Mouse (Mus musculus): ENCODE data around the gene Hist1h2bg. TPM values are rescaled to one million over a fixed set of nuclear protein-coding genes. Genes with fewer than 3 reads are reported as not detected.
A peak's percentile ranks its signal among the peaks of the same experiment; 100 is the strongest.

Hist1h2bg gene
- 6.1 and 7.6 TPM in 2 replicates for polyA plus RNA-seq (2014; fragmentation: Nextera tagmentation; extraction: Ambion mirVana)

GRCm38 (mm10) chr13:23571022-23571503 is at the start of gene Hist1h2bg, which contains the start of gene Hist1h2ae:
Hist1h2bg (plus strand) TSS chr13:23571396.
Hist1h2ae (minus strand) TSS chr13:23571220.
- H3K9ac ChIP-seq (ENCODE audit: low read length) = peak within 1 kb of the TSS; percentile 83
- H3K4me3 ChIP-seq (ENCODE audit: low read depth, low read length) = peak within 1 kb of the TSS; percentile 59
- H3K27me3 ChIP-seq (replicated peaks; ENCODE audit: control insufficient read depth, insufficient read depth, low read length) = no peaks in the 10 kb centered on the region
- DNase-seq (ENCODE audit: low spot score) = peak; percentile 86
- ATAC-seq (replicated peaks; ENCODE audit: low FRiP score, low TSS enrichment, low read depth) = peak; percentile 85
- peak within 1 kb of the TSS; percentile 79 for H3K4me2 ChIP-seq (ENCODE audit: low read length)
- H3K36me3 ChIP-seq (ENCODE audit: control insufficient read depth, insufficient read depth, low read length) = no peaks in the 10 kb centered on the region
- under 1% methylated on average over 18 of the region's 18 CpGs for WGBS
- peak within 1 kb of the TSS; percentile 98 for H3K27ac ChIP-seq (ENCODE audit: low read depth)
- H3K9me3 ChIP-seq (ENCODE audit: control insufficient read depth, low read length) = no peaks in the 10 kb centered on the region
- 0 out of 2 replicates have a peak, but pooled peaks cover 3% of the 10 kb centered on the region for H3K4me1 ChIP-seq (replicated peaks; ENCODE audit: control insufficient read depth, insufficient read depth, low read length)

DNA sequence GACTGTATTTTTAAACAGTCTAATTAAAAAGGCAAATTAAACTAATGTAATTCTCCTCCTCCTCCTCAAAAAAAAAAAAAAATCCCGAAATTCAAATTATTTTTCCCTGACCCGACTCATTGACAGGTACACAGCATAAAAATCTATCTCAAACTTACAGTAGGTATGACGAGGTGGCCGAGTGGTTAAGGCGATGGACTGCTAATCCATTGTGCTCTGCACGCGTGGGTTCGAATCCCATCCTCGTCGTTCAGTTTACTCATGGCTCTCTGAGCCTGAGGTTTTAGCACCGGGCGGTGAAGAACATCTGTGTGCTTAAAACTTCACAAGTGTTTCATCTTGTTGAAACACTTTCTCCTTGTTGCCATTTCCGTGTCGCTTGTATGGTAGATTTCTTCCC is 49.5 kb upstream of the Hist1h2bg start:
- peak; percentile 87 for DNase-seq (ENCODE audit: low spot score)
- H3K36me3 ChIP-seq (ENCODE audit: control insufficient read depth, insufficient read depth, low read length) = no peaks in the 10 kb centered on the region
- no peak overlapping the region for H3K9ac ChIP-seq (ENCODE audit: low read length)
- no peak for ATAC-seq (replicated peaks; ENCODE audit: low FRiP score, low TSS enrichment, low read depth)
- H3K4me1 ChIP-seq (replicated peaks; ENCODE audit: control insufficient read depth, insufficient read depth, low read length) = no peaks in the 10 kb centered on the region
- WGBS = 2% methylated on average over 14 of the region's 14 CpGs
- H3K27ac ChIP-seq (ENCODE audit: low read depth) = no peak overlapping the region
- H3K9me3 ChIP-seq (ENCODE audit: control insufficient read depth, low read length) = no peaks in the 10 kb centered on the region
- no peak overlapping the region for H3K4me3 ChIP-seq (ENCODE audit: low read depth, low read length)
- no peaks in the 10 kb centered on the region for H3K27me3 ChIP-seq (replicated peaks; ENCODE audit: control insufficient read depth, insufficient read depth, low read length)
- H3K4me2 ChIP-seq (ENCODE audit: low read length) = peak overlapping the region; percentile 36

- ATAC-seq (replicated peaks; ENCODE audit: low FRiP score, low TSS enrichment, low read depth) (no peak), DNase-seq (ENCODE audit: low spot score) (no peak)
- no peak overlapping the region for H3K9ac ChIP-seq (ENCODE audit: low read length)
- no peak overlapping the region for H3K4me2 ChIP-seq (ENCODE audit: low read length)
- 0 out of 2 replicates have a peak, but pooled peaks cover 2% of the 10 kb centered on the region for H3K4me1 ChIP-seq (replicated peaks; ENCODE audit: control insufficient read depth, insufficient read depth, low read length)
- H3K27me3 ChIP-seq (replicated peaks; ENCODE audit: control insufficient read depth, insufficient read depth, low read length) = no peaks in the 10 kb centered on the region
- WGBS = 55% methylated on average over 5 of the region's 5 CpGs
- H3K9me3 ChIP-seq (ENCODE audit: control insufficient read depth, low read length) = no peaks in the 10 kb centered on the region
- H3K27ac ChIP-seq (ENCODE audit: low read depth) = no peak overlapping the region
- no peak overlapping the region for H3K4me3 ChIP-seq (ENCODE audit: low read depth, low read length)
- no peaks in the 10 kb centered on the region for H3K36me3 ChIP-seq (ENCODE audit: control insufficient read depth, insufficient read depth, low read length)
Measured at GRCm38 (mm10) chr13:23523976-23524375, 47.2 kb upstream of the Hist1h2bg start.

DNA sequence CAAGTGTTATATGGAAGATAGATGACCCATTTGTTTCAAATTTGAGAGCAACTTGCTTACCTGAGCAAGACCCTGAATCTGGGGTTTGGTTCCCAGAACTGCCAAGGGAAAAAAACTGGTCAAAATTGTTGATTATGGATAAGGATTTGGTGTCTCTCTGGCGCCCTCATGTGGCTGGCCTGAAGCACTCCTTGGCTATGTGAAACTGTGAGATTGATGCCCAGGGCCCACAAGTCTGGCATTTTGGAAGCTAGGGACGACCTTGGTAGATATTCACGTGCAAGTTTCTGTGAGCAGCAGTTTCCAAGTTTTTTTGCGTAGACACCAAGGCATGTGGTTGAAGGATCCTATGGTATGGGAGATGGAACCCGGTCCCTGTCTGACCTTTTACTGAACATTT is 46.5 kb upstream of the Hist1h2bg start:
- WGBS = 8% methylated on average over 5 of the region's 5 CpGs
- 0 out of 2 replicates have a peak, but pooled peaks cover 8% of the 10 kb centered on the region for H3K4me1 ChIP-seq (replicated peaks; ENCODE audit: control insufficient read depth, insufficient read depth, low read length)
- ATAC-seq (replicated peaks; ENCODE audit: low FRiP score, low TSS enrichment, low read depth) (no peak), DNase-seq (ENCODE audit: low spot score) (peak; percentile 93)
- no peak overlapping the region for H3K27ac ChIP-seq (ENCODE audit: low read depth)
- H3K27me3 ChIP-seq (replicated peaks; ENCODE audit: control insufficient read depth, insufficient read depth, low read length) = no peaks in the 10 kb centered on the region
- no peaks in the 10 kb centered on the region for H3K36me3 ChIP-seq (ENCODE audit: control insufficient read depth, insufficient read depth, low read length)
- H3K9me3 ChIP-seq (ENCODE audit: control insufficient read depth, low read length) = no peaks in the 10 kb centered on the region
- H3K4me2 ChIP-seq (ENCODE audit: low read length) = no peak overlapping the region
- no peak overlapping the region for H3K9ac ChIP-seq (ENCODE audit: low read length)
- no peak overlapping the region for H3K4me3 ChIP-seq (ENCODE audit: low read depth, low read length)

DNA sequence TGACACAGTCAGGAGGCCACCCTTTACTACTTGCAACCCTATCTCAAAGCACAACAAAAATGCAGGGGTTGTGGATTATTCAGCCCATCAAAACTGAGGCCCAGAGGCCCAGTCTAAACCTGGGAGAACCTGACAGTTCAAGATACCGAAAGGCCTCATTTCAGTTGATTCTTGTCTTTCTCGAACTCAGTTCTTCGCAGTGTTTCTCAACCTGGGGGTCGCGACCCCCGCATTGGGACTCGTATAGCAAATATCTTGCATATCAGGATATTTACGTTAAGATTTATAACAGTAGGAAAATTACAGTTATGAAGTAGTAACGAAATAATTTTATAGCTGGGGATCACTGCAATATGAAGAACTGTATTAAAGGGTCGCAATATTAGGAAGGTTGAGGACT is 45.3 kb upstream of the Hist1h2bg start:
- H3K9ac ChIP-seq (ENCODE audit: low read length) = no peak overlapping the region
- no peak overlapping the region for H3K27ac ChIP-seq (ENCODE audit: low read depth)
- H3K4me1 ChIP-seq (replicated peaks; ENCODE audit: control insufficient read depth, insufficient read depth, low read length) = 0 out of 2 replicates have a peak, but pooled peaks cover 8% of the 10 kb centered on the region
- no peaks in the 10 kb centered on the region for H3K36me3 ChIP-seq (ENCODE audit: control insufficient read depth, insufficient read depth, low read length)
- DNase-seq (ENCODE audit: low spot score) = peak; percentile 70
- no peak for ATAC-seq (replicated peaks; ENCODE audit: low FRiP score, low TSS enrichment, low read depth)
- H3K4me3 ChIP-seq (ENCODE audit: low read depth, low read length) = peak overlapping the region; percentile 47
- 2% methylated on average over 10 of the region's 10 CpGs for WGBS
- no peaks in the 10 kb centered on the region for H3K27me3 ChIP-seq (replicated peaks; ENCODE audit: control insufficient read depth, insufficient read depth, low read length)
- no peaks in the 10 kb centered on the region for H3K9me3 ChIP-seq (ENCODE audit: control insufficient read depth, low read length)
- H3K4me2 ChIP-seq (ENCODE audit: low read length) = peak overlapping the region; percentile 62

DNA sequence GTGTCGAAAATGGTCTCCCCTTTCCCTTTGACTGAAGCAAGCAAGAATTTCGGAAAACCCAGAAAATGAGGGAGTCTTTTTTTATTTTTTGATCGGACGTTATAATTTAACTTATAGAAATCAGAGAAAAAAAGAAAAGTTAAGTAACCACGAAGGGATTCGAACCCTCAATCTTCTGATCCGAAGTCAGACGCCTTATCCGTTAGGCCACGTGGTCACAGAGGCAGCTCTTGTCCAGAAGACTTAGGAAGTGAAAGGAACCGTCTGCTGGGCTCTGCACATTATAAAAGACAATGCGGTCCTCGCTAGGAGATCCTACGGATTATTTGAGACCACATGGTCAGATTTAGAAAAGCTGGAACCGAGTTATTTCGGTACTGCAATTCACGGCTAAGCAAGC is 44.9 kb upstream of the Hist1h2bg start:
- DNase-seq (ENCODE audit: low spot score) (peak; percentile 99), ATAC-seq (replicated peaks; ENCODE audit: low FRiP score, low TSS enrichment, low read depth) (peak; percentile 56)
- Histone ChIP-seq H3K4me2 (ENCODE audit: low read length) (peak overlapping the region; percentile 62), H3K4me3 (ENCODE audit: low read depth, low read length) (peak overlapping the region; percentile 47), H3K9me3 (ENCODE audit: control insufficient read depth, low read length) (no peaks in the 10 kb centered on the region), H3K9ac (ENCODE audit: low read length) (peak overlapping the region; percentile 52), H3K36me3 (ENCODE audit: control insufficient read depth, insufficient read depth, low read length) (no peaks in the 10 kb centered on the region), H3K27ac (ENCODE audit: low read depth) (peak overlapping the region; percentile 74), H3K4me1 (replicated peaks; ENCODE audit: control insufficient read depth, insufficient read depth, low read length) (0 out of 2 replicates have a peak, but pooled peaks cover 8% of the 10 kb centered on the region), H3K27me3 (replicated peaks; ENCODE audit: control insufficient read depth, insufficient read depth, low read length) (no peaks in the 10 kb centered on the region)
- under 1% methylated on average over 17 of the region's 17 CpGs for WGBS

DNA sequence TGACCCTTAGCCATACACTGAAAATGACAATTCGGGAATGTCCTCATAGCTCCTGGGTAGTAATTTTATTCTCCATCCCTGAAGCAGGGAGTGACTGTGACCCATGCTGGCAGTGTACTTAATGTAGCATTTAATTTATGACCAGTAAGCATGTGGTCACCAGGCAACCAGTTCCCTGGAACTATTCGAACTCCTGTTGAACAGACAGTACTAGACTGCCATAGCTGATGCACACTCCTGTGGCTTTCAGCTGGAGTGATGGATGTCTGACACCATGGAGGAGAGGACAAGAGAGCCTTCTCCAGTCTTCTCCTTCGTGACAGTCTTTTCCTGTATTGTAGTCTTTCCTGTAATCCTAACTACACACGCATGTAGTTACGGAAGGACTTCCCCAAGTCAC is 42.2 kb upstream of the Hist1h2bg start:
- Histone ChIP-seq H3K4me2 (ENCODE audit: low read length) (peak overlapping the region; percentile 70), H3K9ac (ENCODE audit: low read length) (no peak overlapping the region), H3K36me3 (ENCODE audit: control insufficient read depth, insufficient read depth, low read length) (no peaks in the 10 kb centered on the region), H3K4me3 (ENCODE audit: low read depth, low read length) (no peak overlapping the region), H3K27ac (ENCODE audit: low read depth) (no peak overlapping the region), H3K27me3 (replicated peaks; ENCODE audit: control insufficient read depth, insufficient read depth, low read length) (no peaks in the 10 kb centered on the region), H3K4me1 (replicated peaks; ENCODE audit: control insufficient read depth, insufficient read depth, low read length) (peaks cover 18% of the 10 kb centered on the region), H3K9me3 (ENCODE audit: control insufficient read depth, low read length) (no peaks in the 10 kb centered on the region)
- 76% methylated on average over 5 of the region's 5 CpGs for WGBS
- no peak for ATAC-seq (replicated peaks; ENCODE audit: low FRiP score, low TSS enrichment, low read depth)
- peak; percentile 53 for DNase-seq (ENCODE audit: low spot score)

GRCm38 (mm10) chr13:23529480-23530165 is 41.6 kb upstream of the Hist1h2bg start:
- ATAC-seq (replicated peaks; ENCODE audit: low FRiP score, low TSS enrichment, low read depth) (no peak), DNase-seq (ENCODE audit: low spot score) (no peak)
- H3K9me3 ChIP-seq (ENCODE audit: control insufficient read depth, low read length) = no peaks in the 10 kb centered on the region
- H3K36me3 ChIP-seq (ENCODE audit: control insufficient read depth, insufficient read depth, low read length) = no peaks in the 10 kb centered on the region
- H3K27me3 ChIP-seq (replicated peaks; ENCODE audit: control insufficient read depth, insufficient read depth, low read length) = no peaks in the 10 kb centered on the region
- H3K4me3 ChIP-seq (ENCODE audit: low read depth, low read length) = peak overlapping the region; percentile 54
- H3K27ac ChIP-seq (ENCODE audit: low read depth) = peak overlapping the region; percentile 99
- H3K9ac ChIP-seq (ENCODE audit: low read length) = peak overlapping the region; percentile 89
- WGBS = 26% methylated on average over 2 of the region's 2 CpGs
- H3K4me2 ChIP-seq (ENCODE audit: low read length) = peak overlapping the region; percentile 70
- peaks cover 21% of the 10 kb centered on the region for H3K4me1 ChIP-seq (replicated peaks; ENCODE audit: control insufficient read depth, insufficient read depth, low read length)

Measured in intestine, embryonic 14.5 days (tissue).